Mouse (Mus musculus) hindbrain, embryonic 14.5 days (tissue): ENCODE data around the gene Cbarp. TPM values are rescaled to one million over a fixed set of nuclear protein-coding genes. Genes with fewer than 3 reads are reported as not detected.

ENCODE experiments used
- ATAC-seq: fragments of 200-750 bp; cut with Nextera tagmentation; 2 replicates; pipeline ENCODE4 v1.8.0; 2017; ENCODE audit warnings: moderate number of reproducible peaks, mild to moderate bottlenecking, moderate TSS enrichment, moderate library complexity; ENCODE audit not compliant: low FRiP score
- DNase-seq: peaks from one replicate; pipeline ENCODE4 v3.0.0-alpha.2; 2015; ENCODE audit warnings: low spot score
- H3K27ac ChIP-seq: fragments of 300-500 bp; sonication (generic); 2 replicates; pipeline ENCODE4 v1.5.1; 2014; ENCODE audit warnings: mild to moderate bottlenecking, moderate library complexity
- H3K27me3 ChIP-seq: fragments of 300-500 bp; sonication (generic); 2 replicates; pipeline ENCODE4 v1.6.1; 2014; ENCODE audit warnings: mild to moderate bottlenecking, low read length, mixed read lengths; ENCODE audit not compliant: control insufficient read depth, insufficient read depth
- H3K36me3 ChIP-seq: fragments of 300-500 bp; sonication (generic); replicated peaks from 2 replicates; pipeline ENCODE4 v1.6.1; 2014; ENCODE audit not compliant: control insufficient read depth, insufficient read depth
- H3K4me1 ChIP-seq: fragments of 300-500 bp; sonication (generic); replicated peaks from 2 replicates; pipeline ENCODE4 v1.6.1; 2014; ENCODE audit warnings: antibody characterized with exemption, low read length, mixed read lengths; ENCODE audit not compliant: control insufficient read depth, insufficient read depth
- H3K4me2 ChIP-seq: fragments of 300-500 bp; sonication (generic); replicated peaks from 2 replicates; pipeline ENCODE4 v1.6.1; 2014; ENCODE audit warnings: mild to moderate bottlenecking, moderate library complexity
- H3K4me3 ChIP-seq: fragments of 300-500 bp; sonication (generic); replicated peaks from 2 replicates; pipeline ENCODE4 v1.5.1; 2014; ENCODE audit warnings: mild to moderate bottlenecking, low read length
- H3K9ac ChIP-seq: fragments of 300-500 bp; sonication (generic); 2 replicates; pipeline ENCODE4 v1.6.1; 2014
- H3K9me3 ChIP-seq: fragments of 300-500 bp; sonication (generic); 2 replicates; pipeline ENCODE4 v1.6.1; 2016; ENCODE audit warnings: low read length; ENCODE audit not compliant: control insufficient read depth
- WGBS: fragments of 180-500 bp; shearing (Covaris S2); extraction: QIAGEN DNeasy Blood & Tissue Kit; methylation state at CpG from one replicate; pipeline ENCODE4 v1.1.7; 2014; 5-methylcytosine and 5-hydroxymethylcytosine counted together
- polyA plus RNA-seq: library from polyadenylated mRNA; unstranded; fragments of >200 nt; fragmentation: Nextera tagmentation; extraction: Ambion mirVana; gene quantifications from 2 replicates; pipeline ENCODE4 v1.2.1, GENCODE M21; 2014

Cbarp gene
- polyA plus RNA-seq, 1 experiment from 2014 or later = 93.4 TPM

DNA sequence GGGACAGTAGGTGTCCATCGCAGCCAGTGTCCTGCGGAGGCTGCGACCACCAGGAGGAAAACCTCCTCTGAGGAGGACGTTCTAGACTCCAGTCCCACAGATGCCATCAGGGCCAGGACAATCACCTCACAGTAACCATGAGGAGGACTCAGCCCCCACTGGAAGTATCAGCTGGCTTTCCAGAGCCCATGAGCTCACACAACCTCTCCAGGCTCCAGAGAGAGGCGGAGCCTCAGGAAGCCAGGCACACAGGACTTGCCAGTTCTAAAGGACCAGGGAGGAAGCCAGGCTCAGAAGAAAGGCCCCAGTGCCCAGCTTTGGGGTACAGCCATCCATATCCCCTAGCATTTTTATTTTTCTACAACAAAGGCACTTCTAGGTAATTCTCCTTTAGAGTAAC lies 45.1 kb downstream of the Cbarp start:
- WGBS = 88% methylated on average over 5 of the region's 5 CpGs
- Histone ChIP-seq H3K4me1 (no peaks in the 10 kb centered on the region), H3K36me3 (no peaks in the 10 kb centered on the region), H3K4me2 (no peak overlapping the region), H3K27me3 (no peaks in the 10 kb centered on the region), H3K27ac (no peak overlapping the region), H3K4me3 (no peak overlapping the region), H3K9me3 (no peaks in the 10 kb centered on the region), H3K9ac (no peak overlapping the region)
- DNase-seq = no peak
- ATAC-seq = no peak

DNA sequence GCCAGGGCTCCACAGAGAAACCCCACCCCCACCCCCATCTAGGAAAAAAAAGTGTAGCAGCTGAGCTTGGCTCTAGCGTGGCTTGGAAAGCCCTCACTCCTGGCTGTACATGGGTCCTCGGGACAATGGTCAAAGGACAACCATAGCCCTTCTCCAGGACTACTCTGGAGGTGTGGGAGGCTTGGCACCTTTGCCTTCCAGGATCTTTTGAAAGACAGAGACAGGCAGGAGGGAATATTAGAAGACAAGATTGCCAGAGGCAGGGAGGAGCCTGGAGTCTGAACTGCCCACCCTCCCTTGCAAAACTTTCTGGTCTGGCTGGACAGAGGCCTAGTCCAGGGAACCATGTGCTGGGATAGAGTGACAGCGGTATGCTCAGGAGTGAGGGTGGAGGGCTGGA lies 46.0 kb downstream of the Cbarp start:
- no peaks in the 10 kb centered on the region for H3K4me1 ChIP-seq
- H3K36me3 ChIP-seq = no peaks in the 10 kb centered on the region
- ATAC-seq = no peak
- no peak overlapping the region for H3K27ac ChIP-seq
- H3K9ac ChIP-seq = no peak overlapping the region
- DNase-seq = no peak
- H3K27me3 ChIP-seq = no peaks in the 10 kb centered on the region
- H3K9me3 ChIP-seq = no peaks in the 10 kb centered on the region
- H3K4me2 ChIP-seq = no peak overlapping the region
- H3K4me3 ChIP-seq = no peak overlapping the region
- 85% methylated on average over 3 of the region's 3 CpGs for WGBS

GRCm38 (mm10) chr10:80094085-80094484 lies 46.5 kb downstream of the Cbarp start:
- Histone ChIP-seq H3K4me2 (no peak overlapping the region), H3K4me1 (no peaks in the 10 kb centered on the region), H3K27ac (no peak overlapping the region), H3K27me3 (no peaks in the 10 kb centered on the region), H3K36me3 (no peaks in the 10 kb centered on the region), H3K4me3 (no peak overlapping the region), H3K9ac (no peak overlapping the region), H3K9me3 (no peaks in the 10 kb centered on the region)
- ATAC-seq (no peak), DNase-seq (no peak)
- 94% methylated on average over 6 of the region's 6 CpGs for WGBS

- Histone ChIP-seq H3K4me2 (no peak overlapping the region), H3K36me3 (no peaks in the 10 kb centered on the region), H3K27me3 (no peaks in the 10 kb centered on the region), H3K27ac (no peak overlapping the region), H3K4me3 (no peak overlapping the region), H3K9ac (no peak overlapping the region), H3K4me1 (no peaks in the 10 kb centered on the region), H3K9me3 (no peaks in the 10 kb centered on the region)
- ATAC-seq (no peak), DNase-seq (no peak)
- WGBS = 81% methylated on average over 5 of the region's 5 CpGs
Measured at GRCm38 (mm10) chr10:80092690-80093089, 47.9 kb downstream of the Cbarp start.

DNA sequence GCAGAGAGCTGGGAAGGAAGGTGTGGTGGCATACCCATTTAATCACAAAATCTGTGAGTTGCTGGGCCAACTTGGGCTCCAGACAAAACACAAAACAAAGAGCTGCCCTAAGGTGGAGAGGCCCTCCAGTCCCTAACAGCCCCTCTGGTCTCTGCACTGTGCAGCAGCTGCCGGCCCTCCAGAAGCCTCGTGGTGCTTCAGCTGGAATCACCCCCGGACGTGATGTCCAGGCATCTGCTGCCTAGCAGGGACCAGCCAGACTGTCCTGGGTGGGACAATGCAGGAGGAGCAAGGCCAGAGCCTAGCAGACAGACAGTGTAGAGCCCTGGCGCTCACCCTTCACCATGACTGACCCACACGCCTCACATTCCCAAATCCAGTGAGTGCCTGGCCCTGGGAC lies 49.1 kb downstream of the Cbarp start:
- Histone ChIP-seq H3K27me3 (no peaks in the 10 kb centered on the region), H3K36me3 (no peaks in the 10 kb centered on the region), H3K9me3 (no peaks in the 10 kb centered on the region), H3K4me3 (no peak overlapping the region), H3K4me2 (no peak overlapping the region), H3K9ac (no peak overlapping the region), H3K4me1 (no peaks in the 10 kb centered on the region), H3K27ac (no peak overlapping the region)
- DNase-seq (no peak), ATAC-seq (no peak)
- WGBS = 97% methylated on average over 6 of the region's 6 CpGs

- H3K9ac ChIP-seq = no peak overlapping the region
- no peak overlapping the region for H3K4me2 ChIP-seq
- H3K27ac ChIP-seq = no peak overlapping the region
- H3K36me3 ChIP-seq = peaks cover 7% of the 10 kb centered on the region
- no peaks in the 10 kb centered on the region for H3K27me3 ChIP-seq
- no peak for DNase-seq
- no peaks in the 10 kb centered on the region for H3K9me3 ChIP-seq
- no peaks in the 10 kb centered on the region for H3K4me1 ChIP-seq
- 46% methylated on average over 4 of the region's 4 CpGs for WGBS
- H3K4me3 ChIP-seq = no peak overlapping the region
- 0 out of 2 replicates have a peak, but pooled peaks have one; percentile 47 for ATAC-seq
Measured at GRCm38 (mm10) chr10:80089146-80089545, 51.5 kb downstream of the Cbarp start.

DNA sequence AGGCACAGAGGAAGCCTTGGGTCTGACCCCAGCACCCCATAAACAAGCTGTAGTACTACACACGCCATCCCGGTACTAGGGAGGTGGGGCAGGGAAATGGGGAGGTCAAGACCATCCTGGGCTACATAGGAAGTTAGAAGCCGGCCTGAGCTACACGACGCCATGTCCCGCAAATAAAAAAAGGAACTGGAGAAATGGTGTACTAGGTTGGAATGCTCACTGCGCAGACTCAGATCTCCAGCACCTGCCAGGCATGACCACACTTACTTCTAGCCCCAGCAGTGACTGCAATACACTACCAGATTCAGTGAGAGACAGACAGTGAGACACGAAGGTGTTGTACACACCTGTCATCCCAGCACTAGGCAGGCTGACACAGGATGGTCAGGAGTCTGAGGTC lies 53.2 kb downstream of the Cbarp start:
- 92% methylated on average over 8 of the region's 8 CpGs for WGBS
- no peak for ATAC-seq

DNA sequence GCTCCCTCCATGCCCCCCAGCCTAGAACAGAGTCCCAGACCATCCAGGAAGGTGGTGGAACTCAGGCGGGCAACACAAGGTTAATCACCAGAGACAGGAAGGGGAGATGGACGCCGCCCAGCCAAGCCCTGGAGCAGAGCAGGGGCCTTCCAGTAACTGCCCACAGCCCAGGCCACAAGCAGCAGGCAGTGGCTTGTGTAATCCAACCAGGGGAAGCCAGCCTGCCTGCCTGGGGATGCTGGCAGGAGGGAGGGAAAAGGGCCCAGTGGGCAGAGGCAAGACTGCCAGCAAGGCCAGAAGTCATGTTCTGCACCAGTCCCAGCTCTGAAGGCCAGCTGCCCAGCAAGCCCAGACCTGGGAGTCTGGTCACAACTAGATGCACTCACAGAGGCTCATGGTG lies 53.8 kb downstream of the Cbarp start:
- Histone ChIP-seq H3K9me3 (no peaks in the 10 kb centered on the region), H3K4me3 (no peak overlapping the region), H3K27ac (no peak overlapping the region), H3K4me2 (no peak overlapping the region), H3K36me3 (peaks cover 27% of the 10 kb centered on the region), H3K4me1 (no peaks in the 10 kb centered on the region), H3K27me3 (no peaks in the 10 kb centered on the region), H3K9ac (no peak overlapping the region)
- DNase-seq = no peak
- no peak for ATAC-seq
- WGBS = 77% methylated on average over 3 of the region's 3 CpGs

More for the DNA sequence above, 53.2 kb downstream of the Cbarp start:
- Histone ChIP-seq H3K4me2 (no peak overlapping the region), H3K36me3 (peaks cover 22% of the 10 kb centered on the region), H3K27me3 (no peaks in the 10 kb centered on the region), H3K4me3 (no peak overlapping the region), H3K27ac (no peak overlapping the region), H3K4me1 (no peaks in the 10 kb centered on the region), H3K9me3 (no peaks in the 10 kb centered on the region), H3K9ac (no peak overlapping the region)
- DNase-seq = no peak

GRCm38 (mm10) chr10:80084817-80085487 lies 55.7 kb downstream of the Cbarp start:
- peaks cover 46% of the 10 kb centered on the region for H3K36me3 ChIP-seq
- no peaks in the 10 kb centered on the region for H3K27me3 ChIP-seq
- H3K4me3 ChIP-seq = no peak overlapping the region
- H3K4me1 ChIP-seq = no peaks in the 10 kb centered on the region
- no peak overlapping the region for H3K4me2 ChIP-seq
- 84% methylated on average over 9 of the region's 9 CpGs for WGBS
- H3K9me3 ChIP-seq = no peaks in the 10 kb centered on the region
- DNase-seq = no peak
- no peak overlapping the region for H3K9ac ChIP-seq
- H3K27ac ChIP-seq = no peak overlapping the region
- no peak for ATAC-seq

GRCm38 (mm10) chr10:80081075-80081474 lies 59.6 kb downstream of the Cbarp start:
- DNase-seq (no peak), ATAC-seq (no peak)
- no peaks in the 10 kb centered on the region for H3K27me3 ChIP-seq
- peaks cover 59% of the 10 kb centered on the region for H3K36me3 ChIP-seq
- H3K4me3 ChIP-seq = no peak overlapping the region
- no peaks in the 10 kb centered on the region for H3K9me3 ChIP-seq
- H3K9ac ChIP-seq = no peak overlapping the region
- H3K4me1 ChIP-seq = no peaks in the 10 kb centered on the region
- H3K4me2 ChIP-seq = no peak overlapping the region
- no peak overlapping the region for H3K27ac ChIP-seq
- 82% methylated on average over 3 of the region's 3 CpGs for WGBS
